Mouse (Mus musculus): Measurements from ENCODE around the gene Rapgef2.

Gene Rapgef2

GRCm38 (mm10) chr3:79286376-79287107, at the start of gene Rapgef2:
Gene Rapgef2 (minus strand): TSS chr3:79286517.
- peak; percentile 74 for DNase-seq (ENCODE audit: low spot score)

GRCm38 (mm10) chr3:79333643-79334200, 47.4 kb upstream of the Rapgef2 start:
- no peak for DNase-seq (ENCODE audit: low spot score)

- DNase-seq (ENCODE audit: low spot score), result no peak
These were observed 46.7 kb upstream of the Rapgef2 start for GRCm38 (mm10) chr3:79333051-79333450.

GRCm38 (mm10) chr3:79329691-79330315, 43.5 kb upstream of the Rapgef2 start:
- DNase-seq (ENCODE audit: low spot score), result no peak

- DNase-seq (ENCODE audit: low spot score), result no peak
These were observed 38.6 kb upstream of the Rapgef2 start for GRCm38 (mm10) chr3:79324697-79325526.

GRCm38 (mm10) chr3:79314006-79314698, 27.8 kb upstream of the Rapgef2 start:
- no peak for DNase-seq (ENCODE audit: low spot score)

GRCm38 (mm10) chr3:79311895-79312294, 25.6 kb upstream of the Rapgef2 start:
- DNase-seq (ENCODE audit: low spot score), result no peak

GRCm38 (mm10) chr3:79310184-79310583, 23.9 kb upstream of the Rapgef2 start:
- DNase-seq (ENCODE audit: low spot score), result no peak

- DNase-seq (ENCODE audit: low spot score), result no peak
These were observed 22.3 kb upstream of the Rapgef2 start for GRCm38 (mm10) chr3:79308605-79309004.

GRCm38 (mm10) chr3:79299401-79299800, 13.1 kb upstream of the Rapgef2 start:
- no peak for DNase-seq (ENCODE audit: low spot score)

GRCm38 (mm10) chr3:79297281-79297680, 11.0 kb upstream of the Rapgef2 start:
- DNase-seq (ENCODE audit: low spot score), result no peak

GRCm38 (mm10) chr3:79296586-79296985, 10.3 kb upstream of the Rapgef2 start:
- no peak for DNase-seq (ENCODE audit: low spot score)

- DNase-seq (ENCODE audit: low spot score), result no peak
These were observed 9.7 kb upstream of the Rapgef2 start for GRCm38 (mm10) chr3:79296049-79296448.

- no peak for DNase-seq (ENCODE audit: low spot score)
These were observed 8.4 kb upstream of the Rapgef2 start for GRCm38 (mm10) chr3:79294701-79295100.

- DNase-seq (ENCODE audit: low spot score), result no peak
These were observed 6.7 kb upstream of the Rapgef2 start for GRCm38 (mm10) chr3:79293023-79293422.

- no peak for DNase-seq (ENCODE audit: low spot score)
These were observed 2.7 kb upstream of the Rapgef2 start for GRCm38 (mm10) chr3:79289050-79289449.

GRCm38 (mm10) chr3:79287699-79288458, 1.6 kb upstream of the Rapgef2 start:
- no peak for DNase-seq (ENCODE audit: low spot score)

- DNase-seq (ENCODE audit: low spot score), result peak; percentile 97
These were observed 825 bp upstream of the Rapgef2 start for GRCm38 (mm10) chr3:79287108-79287576.

- no peak for DNase-seq (ENCODE audit: low spot score)
These were observed 314 bp downstream of the Rapgef2 start for GRCm38 (mm10) chr3:79286031-79286375.

GRCm38 (mm10) chr3:79285097-79285675, 1.1 kb downstream of the Rapgef2 start:
- no peak for DNase-seq (ENCODE audit: low spot score)

GRCm38 (mm10) chr3:79283976-79284375, 2.3 kb downstream of the Rapgef2 start:
- DNase-seq (ENCODE audit: low spot score), result no peak
